Mouse (Mus musculus) lung, postnatal 14 days (tissue): Measurements from ENCODE around the gene Ubiad1.

Source experiments
- DNase-seq: peaks from one replicate; pipeline ENCODE4 v3.0.0; 2021

Gene Ubiad1

DNA sequence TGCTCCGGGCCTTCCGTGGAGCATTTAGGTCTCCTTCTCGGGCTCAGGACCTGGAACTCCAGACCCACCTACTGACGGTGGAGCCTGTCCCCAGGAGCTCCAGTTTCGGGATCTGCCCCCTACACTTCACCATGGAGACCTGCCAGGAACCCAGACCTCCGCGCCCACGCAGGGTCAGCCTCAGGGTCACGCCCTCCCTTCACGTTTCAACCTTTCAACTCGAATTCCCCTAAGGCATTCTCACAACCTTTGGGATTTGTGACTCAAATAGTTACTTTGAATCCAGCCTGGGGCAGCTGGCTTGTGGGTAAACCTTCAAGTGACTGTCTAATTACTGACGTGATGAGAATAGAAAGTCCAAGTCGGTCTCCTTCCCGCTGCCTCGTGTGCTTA lies 4.3 kb upstream of the Ubiad1 start:
- DNase-seq = no peak

- DNase-seq = peak; percentile 92
Observed at GRCm38 (mm10) chr4:148448179-148448852, 3.7 kb upstream of the Ubiad1 start, which contains the start of gene Mtor. Gene Mtor, plus strand, starts transcription at chr4:148448611.

- DNase-seq = no peak
Observed at GRCm38 (mm10) chr4:148442598-148442997, 2.0 kb downstream of the Ubiad1 start.

- DNase-seq = no peak
Observed at GRCm38 (mm10) chr4:148441931-148442330, 2.6 kb downstream of the Ubiad1 start.

DNA sequence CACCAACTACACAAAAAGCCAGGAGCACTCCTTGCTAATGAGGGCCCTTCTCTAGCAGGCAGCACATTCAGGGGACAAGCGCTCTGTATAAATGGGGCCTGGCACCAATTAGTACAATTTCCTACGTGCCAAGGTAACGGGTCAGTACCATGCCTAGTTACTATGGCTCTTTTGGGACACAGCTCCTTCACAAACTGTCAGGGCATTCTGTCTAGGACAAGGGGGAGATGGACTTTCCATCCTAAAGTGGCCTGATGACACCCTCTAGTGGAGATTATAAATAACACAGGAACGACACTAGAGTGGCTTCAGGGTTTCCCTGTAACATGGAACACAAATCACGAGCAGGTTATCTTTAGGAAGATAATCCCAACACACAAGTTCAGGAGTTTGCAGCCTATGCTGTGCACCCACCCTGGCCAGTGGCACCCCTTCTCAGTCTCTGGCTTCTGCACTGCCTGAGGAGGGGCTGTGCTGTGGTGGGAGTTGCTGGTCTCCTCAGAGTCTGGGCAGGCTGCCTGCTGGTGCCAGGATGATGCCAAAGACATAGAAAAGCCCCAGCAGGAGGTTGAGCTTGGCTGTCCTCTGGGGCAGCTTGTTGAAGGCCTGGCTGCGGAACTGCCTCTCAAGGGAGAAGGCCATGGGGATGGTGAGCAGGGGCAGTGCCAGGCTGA lies 8.8 kb downstream of the Ubiad1 start:
- DNase-seq = no peak

GRCm38 (mm10) chr4:148435106-148435505 lies 9.5 kb downstream of the Ubiad1 start:
- no peak for DNase-seq

- DNase-seq = no peak
Observed at GRCm38 (mm10) chr4:148434554-148434953, 10.0 kb downstream of the Ubiad1 start.

GRCm38 (mm10) chr4:148433813-148434212 lies 10.8 kb downstream of the Ubiad1 start:
- DNase-seq = no peak

DNA sequence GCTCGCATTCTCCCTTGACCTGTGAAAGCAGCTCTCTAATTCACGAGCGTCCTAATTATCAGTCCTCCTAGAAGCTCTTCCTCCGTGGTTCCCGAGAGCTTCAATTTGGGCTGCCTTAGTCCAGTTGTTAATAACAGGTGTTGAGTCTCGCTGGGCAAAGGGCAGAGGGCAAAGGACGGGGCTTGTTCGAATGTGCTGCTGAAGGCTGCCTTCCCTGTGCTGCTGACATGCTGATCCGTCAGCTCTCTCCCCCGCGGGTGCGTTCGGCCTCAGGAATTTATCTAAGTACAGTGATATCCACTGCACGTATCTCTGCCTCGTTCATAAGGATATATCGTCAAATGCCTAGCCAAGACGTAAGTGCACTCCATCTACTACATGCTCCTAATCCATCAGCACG lies 11.2 kb downstream of the Ubiad1 start:
- DNase-seq = no peak

DNA sequence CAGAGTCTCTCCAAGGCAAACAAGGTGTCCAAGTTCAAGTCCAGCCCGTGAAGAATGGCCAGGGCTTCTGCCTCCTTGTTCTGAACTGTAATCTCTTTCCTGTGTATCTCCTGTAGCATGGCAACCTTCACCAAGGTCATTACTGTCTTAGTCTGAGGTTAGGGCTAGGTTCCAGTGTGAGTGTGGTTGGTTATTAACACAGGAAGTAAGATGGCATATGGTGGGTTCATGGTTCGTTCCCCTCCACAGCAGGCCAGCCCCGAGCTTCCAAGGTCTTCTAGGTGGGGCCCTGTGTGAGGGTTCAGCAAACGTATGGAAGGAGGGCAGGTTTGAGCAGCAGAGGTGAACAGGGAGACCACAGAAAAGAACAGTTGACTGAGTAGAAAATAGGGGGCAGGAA lies 12.1 kb downstream of the Ubiad1 start:
- DNase-seq = no peak

DNA sequence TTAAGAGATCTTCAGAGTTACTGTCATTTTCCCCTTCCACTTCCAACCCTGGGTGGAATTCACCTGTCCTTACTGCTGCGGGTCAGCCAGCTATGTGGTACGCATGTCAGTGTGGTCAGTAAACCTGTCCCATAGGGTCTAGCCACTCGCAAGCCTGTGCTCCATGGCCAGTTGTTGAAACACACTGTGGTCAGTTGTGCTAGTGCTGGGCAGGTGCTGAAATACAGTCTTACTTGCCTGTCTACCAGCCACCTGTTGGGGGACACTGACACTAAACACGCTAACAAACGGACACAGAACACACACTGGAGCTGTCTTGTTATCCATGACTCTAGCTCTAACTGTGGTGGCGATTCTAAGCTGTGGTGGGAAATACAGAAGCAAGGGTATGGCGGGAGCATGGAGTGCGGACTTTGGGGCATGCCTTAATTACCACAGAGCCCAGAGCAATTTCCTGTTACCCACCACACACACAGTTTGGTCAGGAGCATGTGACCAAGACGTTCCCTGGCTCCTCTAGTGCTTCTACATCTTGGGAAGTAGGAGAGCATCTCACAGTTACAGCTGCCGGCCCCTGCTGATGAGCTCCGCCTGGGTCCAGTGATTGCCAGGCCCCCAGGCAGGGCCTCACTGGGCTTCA lies 13.6 kb downstream of the Ubiad1 start:
- DNase-seq = no peak

GRCm38 (mm10) chr4:148429686-148430085 lies 14.9 kb downstream of the Ubiad1 start:
- DNase-seq = peak; percentile 73

DNA sequence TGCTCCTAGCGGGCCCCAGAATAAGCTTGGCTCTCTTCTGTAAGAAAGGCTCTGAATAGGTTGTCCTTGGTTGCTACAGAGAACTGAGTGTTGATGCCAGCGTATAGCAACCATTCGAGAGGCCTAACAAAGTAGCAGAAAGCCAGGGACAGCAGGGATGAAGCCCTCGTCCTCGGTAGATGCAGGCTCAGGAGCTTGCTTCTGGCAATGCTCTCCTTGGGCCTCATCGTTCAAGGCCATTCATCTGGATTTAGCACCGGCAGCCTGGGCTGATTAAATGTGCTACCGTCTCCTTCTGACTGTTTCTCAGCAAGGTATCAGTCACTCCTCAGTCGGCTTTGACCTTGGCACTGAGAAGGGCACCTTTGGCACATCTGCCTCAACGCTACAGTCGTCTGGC lies 15.4 kb downstream of the Ubiad1 start:
- DNase-seq = no peak

- no peak for DNase-seq
Observed at GRCm38 (mm10) chr4:148428544-148428943, 16.0 kb downstream of the Ubiad1 start.

DNA sequence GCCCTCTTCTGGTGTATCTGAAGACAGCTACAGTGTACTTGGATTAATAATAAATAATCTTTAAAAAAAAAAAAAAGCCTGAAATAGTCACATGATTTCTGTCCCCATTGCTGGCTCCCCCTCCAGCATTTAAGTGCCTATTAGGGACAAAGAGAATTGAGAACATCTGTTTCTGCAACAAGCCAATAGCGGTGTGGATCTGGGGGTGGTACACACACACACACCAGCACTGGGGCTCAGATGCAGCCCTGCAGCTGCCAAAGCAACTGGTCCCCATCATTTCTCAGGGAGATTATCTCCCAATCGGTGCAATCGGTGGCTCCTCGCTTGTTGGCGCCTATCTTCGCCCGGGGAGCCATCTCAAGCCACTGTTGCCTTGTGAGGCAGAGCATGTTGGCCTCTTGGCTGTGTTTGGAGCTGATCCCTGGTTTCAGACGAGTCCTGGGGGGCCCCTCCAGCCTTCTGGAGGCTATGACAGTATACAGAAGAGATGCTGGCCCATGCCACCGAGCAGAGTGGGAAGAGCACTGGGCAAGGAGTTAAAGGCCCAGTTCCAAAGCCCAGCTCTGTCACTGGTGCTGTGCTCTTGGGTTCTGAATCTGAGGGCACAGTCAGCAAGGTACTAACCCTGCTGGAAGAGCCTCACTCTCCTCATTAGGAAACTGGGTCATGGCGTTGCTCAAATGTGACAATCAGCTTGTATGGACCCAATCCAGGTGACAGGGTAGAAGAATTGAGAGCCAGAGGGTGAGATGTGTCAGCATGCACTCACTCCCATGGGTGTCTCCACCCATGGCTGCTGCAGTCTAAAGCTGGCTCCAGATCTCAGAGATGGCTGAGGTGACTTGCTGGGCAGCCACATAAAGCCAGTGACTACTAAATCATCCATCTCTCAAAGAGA lies 17.4 kb downstream of the Ubiad1 start:
- DNase-seq = no peak

- no peak for DNase-seq
Observed at GRCm38 (mm10) chr4:148417559-148417958, 27.0 kb downstream of the Ubiad1 start.

GRCm38 (mm10) chr4:148417074-148417526 lies 27.5 kb downstream of the Ubiad1 start:
- DNase-seq = no peak

- DNase-seq = no peak
Observed at GRCm38 (mm10) chr4:148415575-148415974, 29.0 kb downstream of the Ubiad1 start.

- DNase-seq = no peak
Observed at GRCm38 (mm10) chr4:148408256-148408975, 36.2 kb downstream of the Ubiad1 start.

- no peak for DNase-seq
Observed at GRCm38 (mm10) chr4:148405255-148405788, 39.2 kb downstream of the Ubiad1 start.

DNA sequence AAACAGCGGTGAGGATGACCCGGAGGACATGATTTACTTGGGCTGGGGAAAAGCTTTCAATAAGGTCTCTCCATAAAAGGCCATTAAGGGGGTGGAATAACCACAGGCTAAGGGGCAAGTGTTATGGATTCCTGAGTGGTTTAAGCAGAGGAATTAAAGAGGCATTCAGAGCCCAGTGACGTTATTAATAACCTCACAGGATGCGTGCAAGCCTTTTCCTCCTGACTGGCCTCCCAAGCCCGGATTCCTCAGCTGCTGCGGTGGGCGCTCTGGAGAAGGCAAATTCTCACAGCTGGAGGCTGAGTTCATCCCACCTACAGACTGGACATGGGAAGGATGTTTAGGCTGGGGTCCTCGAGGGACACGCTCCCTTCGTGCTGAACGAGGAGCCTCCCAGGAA lies 39.8 kb downstream of the Ubiad1 start:
- no peak for DNase-seq

DNA sequence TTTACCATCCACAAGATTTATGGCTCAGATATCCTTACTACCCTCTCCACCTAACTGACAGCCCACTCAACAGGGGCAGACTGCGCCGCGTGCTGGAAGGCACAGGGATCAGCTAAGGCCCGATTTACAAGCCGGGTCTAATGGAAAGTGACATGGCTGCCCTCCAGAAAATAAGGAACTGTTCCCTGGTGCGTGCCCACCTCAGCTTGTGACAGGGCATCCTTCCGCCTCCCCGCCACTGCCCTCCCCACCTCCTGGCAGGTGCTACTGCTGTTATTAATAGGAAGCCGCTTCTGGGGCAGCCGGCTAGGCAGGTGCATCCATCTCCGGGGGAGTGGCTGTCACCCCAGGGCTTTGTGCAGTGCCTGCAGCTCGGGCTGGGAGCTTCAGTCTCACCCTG lies 41.2 kb downstream of the Ubiad1 start:
- DNase-seq = no peak
